Mouse (Mus musculus): Measurements from ENCODE around the gene Foxa2.

Gene Foxa2

DNA sequence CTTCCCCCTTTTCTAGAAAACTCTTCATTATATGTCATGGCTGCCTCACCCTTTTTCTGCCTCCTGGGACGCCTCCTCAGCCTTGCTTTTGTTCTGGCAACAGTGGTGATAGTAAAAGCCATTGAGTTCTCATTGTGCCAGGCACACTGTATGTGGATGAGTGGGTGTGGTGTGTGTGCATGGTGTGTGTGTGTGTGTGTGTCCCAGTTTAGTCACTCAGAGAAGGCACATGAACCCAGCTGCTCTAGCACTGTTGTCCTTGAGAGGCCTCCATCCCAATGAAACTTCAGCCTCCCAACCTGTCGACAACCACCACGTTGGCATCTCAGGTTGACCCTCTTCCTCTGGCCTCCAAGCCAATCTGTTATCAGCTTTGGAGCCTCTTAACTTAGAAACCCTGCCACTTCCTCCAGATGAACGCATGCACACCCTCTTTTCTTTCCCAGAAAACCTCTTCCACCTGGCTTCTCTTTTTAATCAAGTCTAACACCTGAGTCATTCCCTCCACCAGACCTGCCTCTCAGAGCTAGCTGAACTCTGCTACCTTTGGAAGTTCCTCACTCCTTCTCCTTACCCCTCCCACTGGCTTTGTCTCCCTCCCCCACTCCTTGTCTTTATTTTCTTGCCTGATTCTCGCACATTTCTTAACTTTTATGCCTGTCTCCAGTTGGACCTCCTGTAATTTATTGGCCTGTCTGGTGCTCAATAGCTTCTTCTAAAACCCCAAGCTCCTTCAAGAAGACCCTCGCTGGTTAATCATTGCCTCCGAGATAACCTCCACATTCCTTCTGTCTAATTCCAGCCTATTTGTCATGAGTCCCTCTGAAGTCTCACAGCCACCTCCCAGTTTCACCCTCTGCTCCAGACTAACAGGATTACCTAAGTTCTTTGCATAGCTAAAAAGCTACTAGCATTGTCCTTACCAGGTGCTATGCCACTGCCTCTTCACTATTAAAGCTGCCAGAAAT lies 41.9 kb downstream of the Foxa2 start:
- in situ Hi-C loops (cut with MboI): no loop called here

DNA sequence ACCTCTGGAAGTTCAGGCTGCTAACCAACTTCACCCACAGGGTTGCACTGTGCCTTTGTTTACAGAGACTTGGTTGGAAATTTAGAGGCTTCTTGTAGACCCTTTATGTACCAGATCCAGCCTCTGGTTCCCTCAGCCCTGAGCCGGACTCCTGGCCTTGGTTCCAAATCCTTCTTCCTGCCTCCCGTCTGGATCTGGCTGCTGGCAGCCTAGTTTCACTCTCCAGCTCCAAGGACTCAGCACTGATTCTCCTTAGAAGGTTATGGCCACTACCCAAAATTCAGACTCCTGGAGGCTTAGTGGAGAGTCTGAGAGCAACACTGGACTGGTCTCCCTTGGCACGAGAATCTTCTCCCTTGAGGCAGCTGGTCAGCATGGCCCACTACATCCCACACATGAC lies 43.3 kb downstream of the Foxa2 start:
- in situ Hi-C loops (cut with MboI): no loop called here

DNA sequence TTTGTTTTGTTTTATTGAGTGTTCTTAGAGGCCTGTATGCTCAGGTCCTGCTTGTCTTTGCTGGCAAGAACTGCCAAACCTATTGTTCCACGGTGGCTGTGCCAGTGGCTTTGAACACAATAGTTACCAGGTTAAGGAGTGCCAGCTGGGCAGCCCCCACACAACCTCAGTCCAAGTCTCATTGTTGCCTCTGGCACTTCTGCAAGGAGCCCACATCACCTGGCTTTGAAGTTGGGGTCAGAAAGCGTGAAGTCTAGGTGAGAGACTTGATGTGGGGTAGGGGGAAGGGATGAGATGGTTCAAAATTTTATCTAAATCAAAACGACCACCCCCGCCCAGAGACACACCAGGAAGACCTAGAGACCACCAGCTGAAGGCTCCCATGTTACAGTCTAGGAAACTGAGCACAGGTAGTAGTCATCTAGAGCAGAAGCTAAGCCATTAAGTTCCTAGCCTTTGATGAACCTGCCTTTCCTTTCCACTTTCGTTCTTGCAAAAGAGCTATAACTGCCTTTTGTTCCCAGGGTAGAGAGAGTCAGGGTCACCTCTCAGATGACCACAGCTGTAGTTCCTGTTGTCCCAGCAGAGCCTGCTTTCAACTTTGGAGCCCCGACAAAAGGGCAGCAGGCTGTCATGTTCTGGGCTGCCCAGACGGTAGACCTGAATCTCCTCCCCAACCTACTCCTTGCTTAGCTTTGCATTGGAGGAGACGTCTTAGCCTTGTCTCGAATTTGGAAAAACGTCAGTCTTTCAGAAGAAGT lies 48.4 kb downstream of the Foxa2 start:
- in situ Hi-C loops (cut with MboI): no loop called here

DNA sequence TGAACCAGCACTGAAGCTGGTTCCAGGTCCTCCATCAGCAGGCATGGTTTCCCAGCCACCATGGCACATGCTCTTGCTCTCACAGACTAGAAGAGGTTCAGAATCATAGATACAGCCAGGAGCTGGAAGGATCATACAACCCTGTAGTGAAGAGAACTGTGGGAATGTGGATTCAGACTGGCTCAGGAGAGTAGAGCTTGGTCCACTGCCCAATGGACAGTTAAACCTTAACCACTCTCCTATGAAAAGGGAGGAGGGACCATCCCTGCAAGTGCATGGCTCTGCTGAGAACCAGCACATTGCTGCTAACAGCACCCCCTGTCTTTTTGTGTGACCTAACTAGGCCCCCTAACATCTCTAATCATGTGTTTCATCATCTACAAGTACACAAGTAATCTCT lies 50.0 kb downstream of the Foxa2 start:
- in situ Hi-C loops (cut with MboI): no loop called here

DNA sequence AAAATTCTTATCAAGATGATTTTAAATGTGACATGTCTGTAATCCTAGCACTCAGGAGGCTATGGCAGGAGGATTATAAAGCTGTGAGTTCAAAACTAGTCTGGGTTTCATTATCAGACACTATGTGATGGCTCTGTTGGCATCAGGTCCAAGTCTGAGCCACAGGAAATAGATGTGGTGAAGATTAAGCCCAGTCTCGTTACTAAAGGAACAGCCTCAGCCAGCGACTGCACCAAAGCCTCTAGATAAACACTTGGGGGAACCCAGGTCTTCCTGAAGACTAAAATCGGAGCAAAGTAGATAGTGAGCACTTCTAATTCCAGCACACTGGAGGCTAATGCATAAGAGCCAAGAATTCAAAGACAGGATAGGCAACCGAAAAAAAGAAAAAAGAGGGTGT lies 52.9 kb downstream of the Foxa2 start:
- in situ Hi-C loops (cut with MboI): no loop called here

DNA sequence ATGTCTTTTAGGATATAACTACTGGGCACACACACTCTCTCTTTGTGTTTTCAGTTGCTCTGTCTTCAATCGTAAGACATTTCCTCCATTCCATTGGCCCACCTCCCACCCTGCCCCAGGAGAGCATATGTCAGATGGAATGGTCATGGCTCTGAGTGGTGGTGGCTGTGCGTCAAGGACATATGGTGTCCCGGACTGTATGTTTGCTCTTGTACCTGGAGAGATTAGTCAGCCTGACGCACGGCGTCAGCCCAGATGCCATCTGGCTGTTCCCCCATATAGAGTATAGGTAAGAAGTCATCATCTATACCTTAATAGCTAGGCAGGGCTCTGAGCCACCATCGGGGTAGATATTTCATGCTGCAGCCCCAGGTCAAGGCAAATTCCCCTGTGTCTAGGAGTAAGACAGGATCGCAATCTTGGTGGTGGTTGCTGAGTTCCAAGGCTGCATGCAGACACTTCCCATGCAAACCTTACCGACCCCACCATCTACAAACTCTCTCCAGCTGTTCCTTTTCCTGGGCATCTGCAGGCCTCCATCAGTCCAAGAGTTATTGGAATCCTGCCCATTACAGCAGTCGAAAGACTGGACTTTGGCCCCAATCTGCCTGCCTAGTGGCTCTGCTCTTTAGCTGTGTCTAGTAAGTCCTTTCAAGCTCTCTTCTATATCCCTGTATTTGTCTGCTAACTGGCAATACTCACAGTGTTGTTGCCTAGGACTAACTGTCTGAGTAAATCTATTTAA lies 53.7 kb downstream of the Foxa2 start:
- in situ Hi-C loops (cut with MboI): no loop called here
